Mouse (Mus musculus) C2C12 (cell line): ENCODE results near the gene Serp2.

Source experiments
- CEBPB ChIP-seq: IDR thresholded peaks from one replicate; pipeline ENCODE4 v1.6.1; 2011; ENCODE audit warnings: low read depth, mild to moderate bottlenecking, control low read depth, moderate library complexity
- CTCF ChIP-seq: IDR thresholded peaks from one replicate; pipeline ENCODE4 v1.5.1; 2011; ENCODE audit not compliant: control insufficient read depth, insufficient read depth, insufficient read length
- FOSL1 ChIP-seq: IDR thresholded peaks from one replicate; pipeline ENCODE4 v1.8.0; 2011; ENCODE audit warnings: mild to moderate bottlenecking, low read length; ENCODE audit not compliant: poor library complexity, insufficient read depth, severe bottlenecking
- MAX ChIP-seq: IDR thresholded peaks from one replicate; pipeline ENCODE4 v1.6.1; 2011; ENCODE audit warnings: mild to moderate bottlenecking, control low read depth
- MYOD1 ChIP-seq: IDR thresholded peaks from one replicate; pipeline ENCODE4 v1.6.1; 2011; ENCODE audit warnings: low read depth; ENCODE audit not compliant: control insufficient read depth, insufficient read length
- MYOG ChIP-seq: IDR thresholded peaks from one replicate; pipeline ENCODE4 v1.6.1; 2011; ENCODE audit not compliant: control insufficient read depth, insufficient read length; ENCODE audit errors: extremely low read depth
- USF1 ChIP-seq: IDR thresholded peaks from one replicate; pipeline ENCODE4 v1.6.1; 2011; ENCODE audit warnings: low read depth, mild to moderate bottlenecking, control low read depth, moderate library complexity

DNA sequence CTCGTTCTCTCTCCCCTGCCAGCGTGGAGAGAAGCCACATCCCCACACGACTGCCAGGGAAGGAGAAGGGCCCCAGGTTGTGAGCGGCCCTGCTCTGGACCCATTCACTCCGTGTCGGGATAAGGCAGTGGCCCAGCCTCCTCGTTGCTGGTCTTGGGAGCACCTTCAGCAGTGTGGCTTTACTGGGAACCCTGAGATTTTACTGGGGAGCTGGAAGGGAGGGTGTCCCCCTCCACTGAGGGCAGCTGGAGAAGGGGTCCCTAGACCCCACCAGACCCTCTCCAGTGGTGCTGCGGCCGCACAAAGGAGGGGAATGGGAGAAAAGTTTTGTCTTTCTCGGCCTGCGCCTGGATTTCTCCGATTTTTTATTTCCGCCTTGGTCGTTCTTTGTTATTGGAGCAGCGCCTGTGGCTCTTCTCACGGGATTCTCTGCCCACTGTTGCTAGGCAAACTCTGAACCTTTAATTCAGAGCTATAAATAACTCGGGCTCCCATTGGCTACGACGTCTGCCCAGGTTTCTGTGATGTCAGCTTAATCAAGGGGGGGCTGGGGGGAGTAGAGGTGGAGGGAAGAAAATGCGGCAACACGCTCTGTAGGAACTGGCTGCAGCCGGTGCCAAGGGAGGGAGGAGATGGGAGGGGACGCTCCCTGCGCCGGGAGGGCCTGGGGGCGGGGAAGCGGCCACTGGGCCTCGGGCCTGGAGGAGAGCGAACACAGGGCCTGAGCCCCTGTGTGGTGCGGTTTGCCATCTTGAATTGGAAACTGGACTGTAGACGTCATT, 51.1 kb downstream of the Serp2 start:
- no peak for TF ChIP-seq MAX
- no peak for TF ChIP-seq CTCF
- no peak for TF ChIP-seq USF1
- TF ChIP-seq MYOG, result no peak
- TF ChIP-seq MYOD1, result no peak
- no peak for TF ChIP-seq CEBPB
- no peak for TF ChIP-seq FOSL1
